Mouse (Mus musculus) B cell, adult 2 months (primary cell): ENCODE data around the gene S1pr4.

Experiments used
- DNase-seq, 2 experiments: peaks; one replicate each; pipeline ENCODE4 v3.0.0; 2022

S1pr4 gene

GRCm38 (mm10) chr10:81519227-81519977, 19.5 kb upstream of the S1pr4 start:
- DNase-seq: peak; percentile 43 to 60

- DNase-seq: peak; percentile 85 to 89
These were observed 18.6 kb upstream of the S1pr4 start for GRCm38 (mm10) chr10:81518546-81518945.

GRCm38 (mm10) chr10:81517227-81517626, 17.3 kb upstream of the S1pr4 start:
- DNase-seq: peak; percentile 75 to 80

DNA sequence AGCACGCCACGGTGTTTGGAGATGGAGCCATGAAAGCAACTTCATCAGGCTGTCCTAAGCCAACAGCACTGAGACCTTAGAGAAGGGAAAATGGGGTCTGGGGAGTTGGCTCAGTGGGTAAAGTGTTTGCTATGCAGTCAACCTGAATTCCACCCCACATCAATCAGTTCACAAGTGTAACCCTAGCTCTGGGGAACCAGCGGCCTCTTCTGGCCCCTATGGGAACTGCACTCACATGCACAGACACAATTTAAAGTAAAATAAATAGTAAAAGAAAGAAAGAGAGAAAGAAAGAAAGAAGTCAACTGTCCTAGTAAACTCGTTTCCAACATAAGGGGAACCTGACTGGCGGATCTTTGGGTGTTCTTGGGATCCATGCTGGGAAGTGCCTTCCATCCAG, 13.9 kb upstream of the S1pr4 start:
- peak in 1 of 2 experiments; percentile 42 for DNase-seq

DNA sequence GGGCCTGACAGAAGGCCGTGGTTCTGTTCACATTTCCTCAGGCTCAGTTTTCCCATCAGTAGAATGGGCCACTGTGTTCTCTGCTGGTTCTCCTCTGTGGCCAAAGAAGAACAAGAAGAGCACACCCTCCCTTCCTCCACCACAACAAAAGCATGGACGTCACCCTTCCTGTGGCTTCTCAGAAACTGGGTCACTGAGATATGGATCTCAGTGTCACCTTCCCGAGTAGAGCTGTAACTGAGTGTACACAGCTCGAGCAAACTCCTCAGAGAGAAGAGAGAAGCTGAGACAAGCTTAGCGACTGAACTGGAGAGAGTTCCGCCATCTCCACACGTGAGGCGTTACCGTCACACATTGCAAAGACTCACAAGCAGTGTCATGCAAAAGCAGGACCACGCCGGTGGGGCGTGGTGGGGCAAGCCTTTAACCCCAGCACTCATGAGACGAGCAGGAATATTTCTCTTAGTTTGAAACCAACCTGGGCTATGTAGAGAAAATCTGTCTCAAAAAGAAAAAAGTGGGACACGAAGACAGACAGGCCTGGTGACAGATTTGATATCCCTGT, 10.4 kb upstream of the S1pr4 start:
- DNase-seq: no peak

DNA sequence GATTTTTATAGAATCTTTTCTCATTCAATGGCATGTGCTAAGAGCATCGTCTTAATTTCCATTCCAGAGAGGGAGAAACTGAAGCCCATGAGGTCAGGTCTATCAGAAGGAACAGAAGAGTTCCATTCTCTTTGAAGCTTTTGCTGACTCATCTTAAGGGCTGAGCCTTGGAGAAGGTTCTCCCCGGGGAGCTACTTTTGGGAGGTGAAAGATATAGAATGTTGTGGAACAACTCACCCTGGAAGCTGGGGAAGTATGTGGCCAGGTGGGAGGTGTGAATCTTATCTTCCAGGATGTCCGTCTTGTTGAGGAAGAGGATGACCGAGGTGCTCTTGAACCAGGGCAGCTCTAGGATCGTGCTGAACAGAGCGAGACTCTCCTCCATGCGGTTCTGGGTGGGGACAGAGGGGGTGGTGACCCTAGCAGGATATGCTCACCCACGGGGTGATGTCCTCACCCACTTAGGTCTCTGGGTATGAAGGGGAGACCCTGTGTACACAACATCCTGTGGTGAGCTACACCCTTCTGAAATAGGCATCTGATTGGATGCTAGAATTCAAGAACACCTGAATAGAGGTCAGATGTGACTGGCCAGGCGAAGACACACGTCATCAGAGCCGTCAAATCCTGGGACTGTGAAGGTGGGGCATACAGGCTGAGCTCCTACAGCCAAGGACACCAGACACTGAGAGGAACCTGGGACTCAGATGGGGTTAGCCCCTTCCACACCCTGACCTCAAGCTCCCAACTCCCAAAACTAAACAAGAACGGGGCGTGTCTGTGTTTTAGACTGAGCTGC, 8.0 kb upstream of the S1pr4 start:
- no peak for DNase-seq

DNA sequence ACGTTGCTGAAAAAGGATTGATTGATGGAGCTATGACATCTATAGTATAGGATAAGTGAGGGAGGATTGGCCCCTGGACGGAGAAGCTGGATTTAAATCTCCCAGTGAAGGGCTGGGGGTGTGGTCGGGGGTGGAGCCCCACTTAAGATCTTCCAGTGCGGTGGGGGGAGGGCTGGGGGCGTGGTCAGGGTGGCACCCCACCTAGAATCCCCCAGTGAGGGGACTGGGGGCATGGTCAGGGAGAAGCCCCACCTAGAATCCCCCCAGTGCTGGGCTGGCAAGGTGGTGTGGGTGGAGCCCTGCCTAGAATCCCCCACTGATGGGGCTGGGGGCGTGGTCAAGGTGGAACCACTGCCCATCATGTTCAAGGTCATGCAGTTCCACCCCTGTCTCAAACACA, 7.2 kb upstream of the S1pr4 start:
- no peak for DNase-seq

DNA sequence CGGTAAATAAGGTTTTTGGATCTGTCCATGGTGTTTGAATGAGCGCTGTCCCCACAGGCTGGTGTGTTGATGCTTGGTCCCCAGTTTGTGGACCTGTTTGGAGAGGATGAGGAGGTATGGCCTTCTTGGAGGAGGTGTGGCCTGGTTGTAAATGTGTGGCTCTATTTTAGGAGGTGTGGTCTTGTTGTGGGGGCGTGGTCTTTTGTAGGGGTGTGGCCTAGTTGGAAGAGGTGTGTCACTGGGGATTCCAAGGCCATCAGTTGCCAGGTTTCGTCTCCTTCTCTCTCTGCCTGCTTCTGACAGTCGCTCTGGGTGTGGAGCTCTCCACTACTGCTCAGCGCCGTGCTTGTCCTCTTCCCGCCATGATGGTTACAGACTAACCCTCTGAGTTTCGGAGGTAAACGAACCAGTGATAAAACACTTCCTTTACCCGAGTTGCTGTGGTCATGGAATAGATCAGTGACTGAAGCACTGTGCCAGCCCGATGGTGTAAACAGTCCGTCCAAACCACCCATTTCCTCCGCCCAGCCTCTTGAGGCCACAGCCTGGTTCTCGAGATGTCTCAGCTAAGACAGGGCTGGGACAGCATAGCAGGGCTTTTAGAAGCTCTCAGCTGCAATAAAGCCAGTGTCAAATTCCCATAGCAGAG, 5.2 kb upstream of the S1pr4 start:
- peak in 1 of 2 experiments; percentile 39 for DNase-seq

DNA sequence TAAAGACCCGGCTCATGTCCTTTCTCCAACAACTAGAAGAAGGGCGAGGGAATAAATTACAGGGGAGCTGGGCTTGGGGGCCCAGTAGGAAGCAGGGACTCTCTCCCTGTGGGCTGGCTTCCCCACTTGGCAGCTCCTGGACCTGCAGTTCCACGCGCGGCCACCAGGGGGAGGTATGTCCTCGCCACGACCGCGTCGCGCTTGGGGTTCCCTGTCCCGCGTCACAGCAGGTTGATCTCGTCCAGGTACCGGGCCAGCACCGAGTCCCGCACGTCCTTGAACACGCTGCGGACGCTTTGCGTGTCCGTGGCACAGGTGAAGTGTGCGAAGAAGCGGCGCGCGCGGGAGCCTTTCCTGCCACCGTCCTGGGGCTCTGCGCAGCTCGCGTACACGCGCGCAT, 2.7 kb upstream of the S1pr4 start:
- DNase-seq: peak; percentile 96 to 97

GRCm38 (mm10) chr10:81501863-81502262, 1.9 kb upstream of the S1pr4 start:
- no peak for DNase-seq

DNA sequence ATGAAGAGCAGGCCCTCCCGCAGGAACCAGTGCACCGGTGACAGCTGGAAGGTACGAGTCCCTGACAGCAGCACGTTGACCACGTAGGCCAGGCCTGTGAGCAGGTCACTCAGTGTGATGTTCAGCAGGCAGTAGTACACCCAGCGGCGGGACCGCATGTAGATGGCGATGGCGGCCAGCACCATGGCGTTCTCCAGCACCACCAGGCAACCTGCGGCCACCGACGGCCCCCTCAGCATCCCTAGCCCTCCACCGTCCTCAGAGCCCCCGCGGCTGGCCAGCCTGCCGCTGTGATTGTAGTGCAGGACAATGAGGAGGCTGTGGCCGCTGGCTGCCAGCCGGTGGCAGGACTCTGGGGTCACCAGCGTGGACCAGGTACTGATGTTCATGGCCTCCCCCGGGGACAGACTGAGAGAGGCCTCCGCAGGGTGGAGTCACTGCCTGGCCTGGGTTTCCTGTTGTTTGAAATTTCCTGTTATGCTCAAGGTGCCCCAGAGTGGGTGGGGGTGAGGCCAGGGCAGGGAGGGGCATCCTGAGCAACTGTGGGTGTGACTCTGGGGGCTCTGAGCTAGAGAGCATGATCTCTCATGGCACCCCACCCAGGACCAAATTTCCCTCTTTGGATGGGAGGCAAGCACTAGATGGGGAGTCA, 556 bp downstream of the S1pr4 start:
- DNase-seq: peak; percentile 78 to 81

- DNase-seq: peak; percentile 49 to 54
These were observed 1.3 kb downstream of the S1pr4 start for GRCm38 (mm10) chr10:81498316-81499249.

- peak; percentile 54 to 61 for DNase-seq
These were observed 2.3 kb downstream of the S1pr4 start for GRCm38 (mm10) chr10:81497401-81498270.

DNA sequence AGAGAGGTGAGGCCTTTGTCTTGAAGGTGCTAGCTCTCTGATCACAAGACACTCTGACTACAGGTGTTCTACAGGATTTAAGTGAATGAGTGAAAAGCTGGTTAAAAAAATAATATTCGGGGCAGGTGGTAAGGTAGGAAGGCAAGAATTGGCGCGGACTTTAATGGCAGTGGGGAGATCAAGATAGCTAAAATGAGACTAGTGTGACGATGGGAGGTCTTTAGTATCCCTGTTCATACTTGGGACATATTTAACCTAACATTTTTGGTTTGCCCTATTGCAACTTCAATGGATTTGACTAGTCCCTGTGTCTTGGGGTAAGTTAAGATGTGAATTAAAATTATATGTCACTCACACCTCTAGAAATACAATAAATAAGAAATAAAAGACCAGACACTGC, 3.0 kb downstream of the S1pr4 start:
- no peak for DNase-seq

- DNase-seq: peak; percentile 98 to 99
These were observed 3.5 kb downstream of the S1pr4 start, which contains the start of gene Ncln for GRCm38 (mm10) chr10:81496264-81496901. Gene Ncln, minus strand, starts transcription at chr10:81496392.

DNA sequence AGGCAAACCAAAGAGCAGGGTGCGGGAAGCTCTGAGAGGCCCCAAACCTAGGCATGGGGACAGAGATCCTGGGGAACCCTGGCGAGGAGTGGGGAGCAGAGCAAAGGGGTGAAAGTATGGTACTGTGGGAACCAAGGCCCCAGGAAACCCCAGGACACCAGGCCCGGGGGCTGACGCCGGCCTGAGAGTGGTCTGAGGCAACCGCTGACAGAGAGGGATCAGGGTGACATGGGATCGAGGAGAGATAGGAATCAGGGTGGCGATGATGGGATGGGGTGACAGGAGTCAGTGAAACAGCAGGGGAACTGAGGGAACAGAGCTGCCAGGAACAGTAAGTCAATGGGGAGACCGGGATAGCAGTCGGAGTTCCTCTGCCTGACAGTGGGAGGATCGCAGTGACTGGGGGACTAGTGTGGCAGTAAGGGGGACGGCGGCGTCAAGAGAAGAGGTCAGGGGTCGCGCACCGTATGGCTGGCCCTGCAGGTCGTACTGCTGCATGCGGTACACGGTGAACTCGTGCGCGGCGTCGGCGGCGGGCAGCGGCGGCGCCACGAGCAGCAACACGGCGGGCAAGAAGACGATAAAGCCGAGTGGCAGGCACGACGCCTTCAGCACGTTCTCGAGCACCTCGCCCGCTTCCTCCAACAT, 4.2 kb downstream of the S1pr4 start:
- no peak for DNase-seq

GRCm38 (mm10) chr10:81495151-81495550, 4.8 kb downstream of the S1pr4 start:
- no peak for DNase-seq

DNA sequence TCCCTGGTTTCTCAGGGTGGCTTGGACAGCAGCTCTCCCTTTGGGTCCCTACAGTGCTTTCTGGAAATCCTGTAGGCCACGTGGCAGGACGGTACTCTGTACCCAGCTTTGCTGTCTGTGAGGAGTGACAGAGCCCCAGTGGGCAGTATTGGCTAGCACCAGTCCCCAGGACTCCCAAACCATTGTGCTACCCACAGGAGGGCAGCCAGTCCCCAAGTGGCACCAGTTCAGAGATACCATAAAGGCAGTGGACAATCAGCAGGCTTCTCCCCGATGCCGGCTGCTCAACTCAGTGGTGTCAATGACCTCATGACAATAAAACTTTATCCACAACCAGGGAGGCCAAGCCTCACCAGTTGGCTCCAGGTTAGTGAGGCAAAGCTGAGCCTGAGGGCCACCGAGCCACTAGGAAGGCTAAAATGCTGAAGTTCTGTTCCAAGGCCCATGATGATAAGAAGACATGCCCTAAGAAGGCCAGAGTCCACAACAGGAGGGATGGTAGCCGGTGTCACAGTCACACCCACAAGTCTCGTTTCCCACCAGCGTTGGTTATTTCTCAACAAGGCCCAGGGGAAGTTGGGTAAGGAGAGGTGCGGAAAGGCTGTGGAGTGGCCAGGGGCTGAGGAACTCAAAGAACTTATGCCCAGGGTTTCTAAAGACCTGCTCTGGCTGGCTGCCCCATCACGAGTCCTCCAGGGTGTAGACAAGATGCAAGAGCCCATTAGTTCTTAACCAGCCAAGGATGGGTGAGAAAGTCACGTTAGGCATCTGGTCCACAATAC, 5.5 kb downstream of the S1pr4 start:
- no peak for DNase-seq
